Mouse (Mus musculus) neural tube, embryonic 14.5 days (tissue): ENCODE data around the gene Stx6. TPM values are rescaled to one million over a fixed set of nuclear protein-coding genes. Genes with fewer than 3 reads are reported as not detected.
"Not testable (repeated sequence)": the region's sequence is repeated elsewhere in the genome, so short reads cannot be mapped to it uniquely, and the experiment has no call there.

Experiments
- ATAC-seq: fragments of 200-750 bp; cut with Nextera tagmentation; 2 replicates; pipeline ENCODE4 v1.8.0; 2017; ENCODE audit warnings: low read depth, mild to moderate bottlenecking, moderate TSS enrichment, moderate library complexity
- H3K27ac ChIP-seq: fragments of 300-500 bp; sonication (generic); 2 replicates; pipeline ENCODE4 v1.5.1; 2014; ENCODE audit warnings: low read depth, mild to moderate bottlenecking, control low read depth, low read length, moderate library complexity, mixed read lengths
- H3K27me3 ChIP-seq: fragments of 300-500 bp; sonication (generic); 2 replicates; pipeline ENCODE4 v1.6.1; 2014; ENCODE audit warnings: low read length; ENCODE audit not compliant: control insufficient read depth, insufficient read depth
- H3K36me3 ChIP-seq: fragments of 300-500 bp; sonication (generic); 2 replicates; pipeline ENCODE4 v1.6.1; 2014; ENCODE audit warnings: low read length, mixed read lengths; ENCODE audit not compliant: control insufficient read depth, insufficient read depth
- H3K4me1 ChIP-seq: fragments of 300-500 bp; sonication (generic); 2 replicates; pipeline ENCODE4 v1.6.1; 2014; ENCODE audit warnings: low read length; ENCODE audit not compliant: control insufficient read depth, insufficient read depth
- H3K4me2 ChIP-seq: fragments of 300-500 bp; sonication (generic); 2 replicates; pipeline ENCODE4 v1.6.1; 2014; ENCODE audit warnings: mild to moderate bottlenecking, low read depth, low read length, control low read depth
- H3K4me3 ChIP-seq: fragments of 300-500 bp; sonication (generic); 2 replicates; pipeline ENCODE4 v1.5.1; 2014; ENCODE audit warnings: low read depth, low read length, control low read depth, mixed read lengths
- H3K9ac ChIP-seq: fragments of 300-500 bp; sonication (generic); replicated peaks from 2 replicates; pipeline ENCODE4 v1.6.1; 2014; ENCODE audit warnings: low read depth, mild to moderate bottlenecking, control low read depth, low read length, mixed read lengths
- H3K9me3 ChIP-seq: fragments of 300-500 bp; sonication (generic); 2 replicates; pipeline ENCODE4 v1.6.1; 2016; ENCODE audit warnings: low read length; ENCODE audit not compliant: control insufficient read depth
- WGBS: fragments of 180-500 bp; shearing (Covaris S2); extraction: QIAGEN DNeasy Blood & Tissue Kit; methylation state at CpG from one replicate; pipeline ENCODE4 v1.1.7; 2014; 5-methylcytosine and 5-hydroxymethylcytosine counted together
- polyA plus RNA-seq: library from polyadenylated mRNA; unstranded; fragments of >200 nt; fragmentation: Nextera tagmentation; extraction: Ambion mirVana; gene quantifications from 2 replicates; pipeline ENCODE4 v1.2.1, GENCODE M21; 2014

Gene Stx6
- polyA plus RNA-seq, 1 experiment from 2014 or later = 116 TPM

DNA sequence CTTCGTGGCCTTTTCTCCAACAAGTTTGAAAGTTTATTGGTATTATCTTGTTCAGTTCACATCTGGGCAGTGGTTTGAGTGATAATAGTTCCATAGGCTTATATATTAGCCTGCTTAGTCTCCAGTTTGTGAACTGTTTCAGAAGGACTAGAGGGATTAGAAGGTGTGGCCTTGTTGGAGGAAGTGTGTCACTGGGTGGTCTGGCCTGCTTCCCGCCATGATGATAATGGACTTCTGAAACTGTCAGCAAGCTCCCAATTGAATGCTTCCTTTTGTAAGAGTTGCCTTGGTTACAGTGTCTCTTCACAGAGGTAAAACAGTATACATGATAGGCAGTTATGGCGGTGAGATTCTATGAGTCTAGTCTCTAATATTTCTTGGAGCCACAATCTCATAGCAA lies 9.1 kb upstream of the Stx6 start:
- no peaks in the 10 kb centered on the region for H3K36me3 ChIP-seq
- no peaks in the 10 kb centered on the region for H3K9me3 ChIP-seq
- H3K4me3 ChIP-seq = no peak overlapping the region
- H3K4me2 ChIP-seq = no peak overlapping the region
- WGBS = 81% methylated on average over 3 of the region's 3 CpGs
- no peaks in the 10 kb centered on the region for H3K4me1 ChIP-seq
- H3K9ac ChIP-seq = no peak overlapping the region
- no peak overlapping the region for H3K27ac ChIP-seq
- ATAC-seq = no peak
- no peaks in the 10 kb centered on the region for H3K27me3 ChIP-seq

DNA sequence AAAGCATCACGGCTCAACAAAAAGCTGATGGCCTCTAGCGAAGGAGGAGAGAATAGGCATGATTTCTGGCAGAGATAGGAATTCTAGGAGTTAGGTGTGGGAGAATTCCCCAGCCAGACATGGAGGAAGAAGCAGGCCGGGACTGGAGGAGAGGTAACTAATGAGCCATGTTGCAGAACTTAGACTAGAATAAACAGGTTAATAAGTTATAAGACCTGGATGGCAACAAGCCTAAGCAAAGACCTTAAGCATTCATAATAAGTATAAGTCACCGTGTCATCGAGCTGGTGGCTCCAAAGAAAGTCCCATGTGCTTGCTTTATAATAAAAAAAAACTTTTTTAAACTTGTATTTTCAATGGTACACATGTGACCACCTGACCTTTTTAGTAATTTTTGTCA lies 7.7 kb upstream of the Stx6 start:
- Histone ChIP-seq H3K4me1 (no peaks in the 10 kb centered on the region), H3K9me3 (no peaks in the 10 kb centered on the region), H3K27ac (no peak overlapping the region), H3K36me3 (no peaks in the 10 kb centered on the region), H3K9ac (no peak overlapping the region), H3K4me2 (no peak overlapping the region), H3K4me3 (no peak overlapping the region), H3K27me3 (no peaks in the 10 kb centered on the region)
- WGBS = 93% methylated on average over 5 of the region's 5 CpGs
- no peak for ATAC-seq

DNA sequence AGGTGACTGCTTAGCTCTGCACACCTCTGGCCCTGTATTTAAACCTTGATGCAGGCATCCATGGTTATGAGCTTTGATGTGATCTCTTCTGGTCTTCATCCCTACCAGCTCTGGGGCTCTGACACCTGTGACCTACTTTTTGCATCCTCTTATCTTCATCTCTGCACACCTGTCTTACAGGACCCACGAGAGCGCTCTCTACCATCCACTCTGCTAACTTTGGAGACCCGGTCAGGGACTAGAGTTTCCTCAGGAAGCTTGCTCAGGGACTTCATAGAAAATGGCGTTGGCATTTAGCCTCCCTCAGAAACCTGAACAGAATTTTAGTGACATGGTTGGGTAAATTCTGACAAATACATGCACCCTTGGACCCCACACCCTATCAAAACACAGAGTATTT lies 4.6 kb upstream of the Stx6 start:
- H3K4me2 ChIP-seq = no peak overlapping the region
- no peaks in the 10 kb centered on the region for H3K4me1 ChIP-seq
- H3K9me3 ChIP-seq = no peaks in the 10 kb centered on the region
- H3K9ac ChIP-seq = no peak overlapping the region
- no peak overlapping the region for H3K4me3 ChIP-seq
- no peak for ATAC-seq
- no peak overlapping the region for H3K27ac ChIP-seq
- H3K27me3 ChIP-seq = no peaks in the 10 kb centered on the region
- 80% methylated on average over 4 of the region's 4 CpGs for WGBS
- no peaks in the 10 kb centered on the region for H3K36me3 ChIP-seq

DNA sequence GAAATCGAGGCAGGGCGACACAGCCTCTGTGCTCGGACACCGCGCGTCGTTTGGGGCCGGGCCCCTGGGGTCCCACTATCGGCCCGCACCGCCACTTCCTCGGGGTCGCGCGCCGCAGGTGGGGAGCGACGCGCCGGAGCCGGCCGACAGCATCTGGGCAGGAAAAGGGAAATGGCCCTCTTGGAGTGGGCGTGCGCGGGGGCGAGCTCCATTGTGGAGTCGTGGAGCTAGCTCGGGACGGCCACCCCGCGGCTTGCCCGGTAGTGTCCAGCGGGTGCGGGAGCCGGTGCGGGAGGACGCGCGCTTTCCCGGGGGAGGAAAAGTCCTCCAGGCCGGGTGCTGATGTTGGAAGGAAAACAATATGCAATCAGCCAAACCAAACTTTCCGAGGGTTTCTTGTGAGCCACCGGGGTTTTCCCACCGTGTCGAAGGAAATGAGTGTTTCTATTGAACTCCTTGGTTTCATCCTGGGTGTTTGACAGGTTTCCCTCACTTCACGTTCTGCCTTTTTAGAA lies 512 bp downstream of the Stx6 start:
- Histone ChIP-seq H3K9me3 (no peaks in the 10 kb centered on the region), H3K4me2 (peak overlapping the region; percentile 54), H3K27me3 (no peaks in the 10 kb centered on the region), H3K4me3 (peak overlapping the region; percentile 87), H3K4me1 (peaks cover 6% of the 10 kb centered on the region; the same call in 1 of the 2 replicates), H3K9ac (peak overlapping the region; percentile 79), H3K36me3 (no peaks in the 10 kb centered on the region), H3K27ac (peak overlapping the region; percentile 90)
- ATAC-seq = peak; percentile 80
- 0% methylated on average over 45 of the region's 46 CpGs for WGBS

DNA sequence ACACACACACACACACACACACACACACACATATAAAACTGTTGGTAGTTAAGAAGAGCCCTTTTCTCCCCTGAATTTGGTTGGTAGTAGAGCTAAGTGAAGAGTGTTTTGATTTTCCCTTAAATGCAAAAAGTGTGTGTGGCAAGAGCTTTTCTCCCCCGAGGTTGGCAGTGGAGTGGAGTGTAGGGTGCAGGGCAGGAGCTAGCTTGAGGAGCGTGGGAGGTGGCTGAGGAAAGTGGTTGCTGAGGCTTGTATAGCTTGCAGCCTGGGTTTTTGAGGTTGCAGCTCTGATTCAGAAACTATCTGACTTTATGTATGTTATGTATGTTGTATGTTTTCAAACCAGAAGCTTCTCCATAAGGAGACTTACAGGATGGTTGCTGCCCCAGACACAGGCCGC lies 8.9 kb downstream of the Stx6 start:
- no peak overlapping the region for H3K4me3 ChIP-seq
- H3K4me2 ChIP-seq = no peak overlapping the region
- no peaks in the 10 kb centered on the region for H3K36me3 ChIP-seq
- H3K27me3 ChIP-seq = no peaks in the 10 kb centered on the region
- no peak overlapping the region for H3K9ac ChIP-seq
- no peaks in the 10 kb centered on the region for H3K4me1 ChIP-seq
- 89% methylated on average over 3 of the region's 3 CpGs for WGBS
- no peaks in the 10 kb centered on the region for H3K9me3 ChIP-seq
- no peak overlapping the region for H3K27ac ChIP-seq
- ATAC-seq = no peak

DNA sequence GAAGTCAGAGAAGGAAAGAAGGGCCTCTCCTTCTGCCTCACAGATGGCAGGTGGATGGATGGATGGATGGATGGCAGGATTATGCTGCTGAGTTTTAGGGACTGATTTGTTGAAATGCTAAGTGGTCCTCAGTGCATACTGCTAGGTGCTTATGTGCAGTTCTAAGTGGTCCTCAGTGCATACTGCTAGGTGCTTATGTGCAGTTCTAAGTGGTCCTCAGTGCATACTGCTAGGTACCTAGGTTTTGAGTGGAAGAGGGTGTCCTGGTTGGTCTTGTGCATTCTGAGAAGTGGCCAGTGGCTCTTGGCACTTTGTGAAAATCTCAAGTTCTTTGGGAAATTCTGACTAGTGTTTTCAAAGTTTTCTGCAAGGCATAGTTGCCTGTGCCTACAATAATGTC lies 11.4 kb downstream of the Stx6 start:
- Histone ChIP-seq H3K36me3 (no peaks in the 10 kb centered on the region), H3K4me3 (no peak overlapping the region), H3K4me1 (no peaks in the 10 kb centered on the region), H3K27me3 (no peaks in the 10 kb centered on the region), H3K4me2 (no peak overlapping the region), H3K27ac (no peak overlapping the region), H3K9me3 (no peaks in the 10 kb centered on the region), H3K9ac (no peak overlapping the region)
- no peak for ATAC-seq

DNA sequence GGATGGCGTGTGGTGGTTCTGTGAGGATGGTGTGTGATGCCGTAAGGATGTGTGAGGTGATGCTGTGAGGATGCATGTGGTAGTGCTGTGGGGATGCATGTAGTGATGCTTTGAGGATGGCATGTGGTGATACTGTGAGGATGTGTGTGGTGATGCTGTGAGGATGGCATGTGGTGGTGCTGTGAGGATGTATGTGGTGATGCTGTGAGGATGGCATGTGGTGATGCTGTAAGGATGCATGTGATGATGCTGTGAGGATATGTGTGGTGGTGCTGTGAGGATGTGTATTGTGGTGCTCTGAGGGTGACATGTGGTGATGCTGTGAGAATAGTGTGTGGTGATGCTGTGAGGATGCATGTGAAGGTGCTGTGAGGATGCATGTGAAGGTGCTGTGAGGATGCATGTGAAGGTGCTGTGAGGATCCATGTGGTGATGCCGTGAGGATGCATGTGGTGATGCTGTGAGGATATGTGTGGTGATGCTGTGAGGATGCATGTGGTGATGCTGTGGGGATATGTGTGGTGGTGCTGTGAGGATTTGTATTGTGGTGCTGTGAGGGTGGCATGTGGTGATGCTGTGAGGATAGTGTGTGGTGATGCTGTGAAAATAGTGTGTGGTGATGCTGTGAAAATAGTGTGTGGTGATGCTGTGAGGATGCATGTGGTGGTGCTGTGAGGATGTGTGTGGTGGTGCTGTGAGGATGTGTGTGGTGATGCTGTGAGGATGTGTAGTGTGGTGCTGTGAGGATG lies 14.6 kb downstream of the Stx6 start:
- Histone ChIP-seq H3K4me2 (no peak overlapping the region), H3K4me1 (no peaks in the 10 kb centered on the region), H3K9ac (no peak overlapping the region), H3K4me3 (no peak overlapping the region), H3K36me3 (peaks cover 16% of the 10 kb centered on the region; the same call in 1 of the 2 replicates), H3K9me3 (no peaks in the 10 kb centered on the region), H3K27me3 (no peaks in the 10 kb centered on the region), H3K27ac (no peak overlapping the region)
- no peak for ATAC-seq
- 89% methylated on average over 3 of the region's 3 CpGs for WGBS

DNA sequence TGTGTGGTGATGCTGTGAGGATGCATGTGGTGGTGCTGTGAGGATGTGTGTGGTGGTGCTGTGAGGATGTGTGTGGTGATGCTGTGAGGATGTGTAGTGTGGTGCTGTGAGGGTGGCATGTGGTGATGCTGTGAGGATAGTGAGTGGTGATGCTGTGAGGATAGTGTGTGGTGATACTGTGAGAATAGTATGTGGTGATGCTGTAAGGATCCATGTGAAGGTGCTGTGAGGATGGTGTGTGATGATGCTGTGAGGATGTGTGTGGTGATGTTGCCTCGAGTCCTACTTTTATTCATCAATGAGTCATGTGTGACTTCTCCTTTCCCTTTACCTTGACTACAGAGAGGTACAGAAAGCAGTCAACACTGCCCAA lies 15.1 kb downstream of the Stx6 start:
- not testable (repeated sequence) for H3K4me3 ChIP-seq, H3K4me1 ChIP-seq, H3K27me3 ChIP-seq, H3K4me2 ChIP-seq, ATAC-seq, H3K9me3 ChIP-seq, H3K27ac ChIP-seq, H3K9ac ChIP-seq
- WGBS = 85% methylated on average over 1 of the region's 1 CpGs
- H3K36me3 ChIP-seq = peaks cover 18% of the 10 kb centered on the region; the same call in 1 of the 2 replicates

DNA sequence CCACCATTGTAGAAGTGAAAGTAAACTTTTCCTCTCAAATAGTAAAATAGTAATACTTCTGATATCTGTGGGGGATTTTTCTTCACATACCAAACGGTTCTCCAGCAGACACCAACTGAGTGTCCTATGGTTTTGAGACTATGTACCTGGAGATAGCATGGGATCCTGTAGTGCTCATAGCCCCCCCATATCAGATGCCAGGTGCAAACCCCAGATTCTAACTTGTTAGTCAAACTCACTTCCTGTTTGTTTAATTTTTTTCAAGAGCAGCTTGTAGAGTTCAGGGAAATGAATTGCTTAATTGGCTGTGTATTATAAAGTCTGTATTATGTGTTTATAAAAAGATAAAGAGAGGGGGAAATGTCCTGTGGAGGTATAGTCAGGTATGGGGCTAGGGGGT lies 15.9 kb downstream of the Stx6 start:
- 87% methylated on average over 1 of the region's 1 CpGs for WGBS
- Histone ChIP-seq H3K36me3 (peaks cover 18% of the 10 kb centered on the region; the same call in 1 of the 2 replicates), H3K27me3 (no peaks in the 10 kb centered on the region), H3K4me2 (no peak overlapping the region), H3K9ac (no peak overlapping the region), H3K9me3 (no peaks in the 10 kb centered on the region), H3K4me1 (no peaks in the 10 kb centered on the region), H3K4me3 (no peak overlapping the region), H3K27ac (no peak overlapping the region)
- ATAC-seq = no peak
